Mouse (Mus musculus): ENCODE data around the gene Olfr1466.

Olfr1466 gene

DNA sequence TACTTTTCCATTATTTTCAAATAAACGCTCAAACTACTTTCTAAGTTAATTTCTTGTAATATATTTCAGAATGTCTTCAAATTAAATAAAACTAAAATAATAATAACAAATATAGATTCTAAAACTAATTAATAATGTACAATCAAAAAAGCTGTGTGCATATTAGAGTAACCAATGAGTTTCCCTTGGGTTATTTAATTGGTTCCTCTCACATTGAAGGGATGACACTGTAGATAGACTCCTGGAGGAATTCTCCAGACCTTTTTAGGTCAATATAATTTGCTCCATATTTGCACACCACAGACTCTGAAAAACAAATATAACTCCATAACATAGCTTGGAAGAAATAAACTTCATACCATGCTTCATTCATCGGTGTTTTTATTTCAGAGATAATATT lies at the start of gene Olfr1466:
Gene Olfr1466 (plus strand): TSS at position 301 of the 400 bp plus-strand sequence.
- DNase-seq = no peak

DNA sequence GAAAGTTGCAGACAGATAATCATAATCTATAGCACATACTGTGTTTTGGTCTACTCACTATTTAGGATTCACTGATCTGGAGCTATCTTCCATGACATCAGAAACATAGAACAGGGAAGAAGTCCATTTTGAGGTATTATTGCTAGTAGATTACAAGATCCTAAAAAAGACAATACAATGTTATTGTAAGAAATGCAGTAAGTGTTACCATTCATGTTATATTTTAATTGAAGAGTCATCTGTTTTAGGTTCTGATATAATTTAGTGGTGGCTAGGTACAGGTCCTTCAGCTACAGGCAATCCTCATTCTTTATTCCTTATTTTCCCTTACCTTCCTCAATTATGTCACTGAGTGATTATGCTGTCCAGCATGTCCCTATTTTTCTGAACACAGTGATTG lies 23.2 kb upstream of the Olfr1466 start, which contains the start of gene Olfr1465:
Gene Olfr1465 (minus strand): TSS at position 101 of the 400 bp plus-strand sequence.
- DNase-seq = no peak

DNA sequence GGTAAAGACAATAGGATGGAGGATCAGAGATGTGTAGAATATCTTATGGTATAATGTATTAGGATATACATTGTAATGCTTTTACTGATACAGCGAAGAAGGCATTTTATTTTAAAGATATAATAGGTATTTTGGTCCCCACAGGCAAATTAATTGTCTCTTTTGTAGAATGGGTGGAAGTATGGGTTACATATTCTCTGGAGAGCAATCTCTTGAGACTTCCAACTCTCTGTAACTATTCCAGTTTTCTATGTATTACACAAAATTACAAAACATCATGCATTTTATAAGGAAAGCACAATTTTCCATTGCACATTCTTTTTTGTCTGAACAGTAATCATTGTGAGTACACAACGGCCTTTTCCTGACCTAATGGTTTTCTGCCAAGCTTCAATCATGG lies 23.3 kb downstream of the Olfr1466 start, which contains the start of gene Olfr1467:
Gene Olfr1467 (plus strand): TSS at position 301 of the 400 bp plus-strand sequence.
- no peak for DNase-seq
